Mouse (Mus musculus): ENCODE measurements around the gene Fcgrt.

DNA sequence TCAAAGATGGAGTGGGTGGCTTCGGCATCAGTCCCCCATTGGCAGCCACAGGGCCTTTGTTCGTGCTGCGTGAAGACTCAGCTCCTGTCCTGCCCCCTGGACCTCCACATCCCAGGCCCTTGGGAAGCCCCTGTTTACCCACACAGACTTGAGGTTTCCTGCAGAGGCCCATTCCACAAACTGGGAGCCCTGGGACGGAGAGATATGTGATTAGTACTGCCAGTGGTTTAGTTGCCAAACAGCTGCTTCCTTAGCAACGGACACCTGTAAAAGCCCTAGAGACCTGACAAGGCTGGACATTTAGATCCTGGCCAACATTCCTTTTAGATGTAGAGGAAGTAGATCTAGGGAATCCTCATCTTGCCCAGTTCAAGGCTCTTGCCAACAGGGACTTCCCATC is 38.3 kb upstream of the Fcgrt start:
- TF ChIP-seq CTCF (IDR thresholded peaks at IDR 0.05; ENCODE audit: low read depth): no peak
- no peak for TF ChIP-seq EP300 (IDR thresholded peaks at IDR 0.05; ENCODE audit: low read depth)
